Mouse (Mus musculus) megakaryocyte, embryonic 14.5 days (primary cell): ENCODE data around the gene Sptbn1. TPM values are rescaled to one million over a fixed set of nuclear protein-coding genes. Genes with fewer than 3 reads are reported as not detected.

ENCODE experiments used
- H3K27me3 ChIP-seq: replicated peaks from 2 replicates; pipeline ENCODE3; 2012; ENCODE audit warnings: inconsistent platforms
- H3K36me3 ChIP-seq: replicated peaks from 2 replicates; pipeline ENCODE3; 2012; ENCODE audit warnings: low read length, inconsistent platforms, mixed read lengths
- H3K4me1 ChIP-seq: 2 replicates; pipeline ENCODE4 v1.6.1; 2012; ENCODE audit warnings: inconsistent platforms
- H3K4me3 ChIP-seq: replicated peaks from 2 replicates; pipeline ENCODE3; 2012; ENCODE audit warnings: moderate library complexity, mild to moderate bottlenecking, inconsistent platforms
- H3K9me3 ChIP-seq: 2 replicates; pipeline ENCODE4 v1.6.1; 2012; ENCODE audit warnings: inconsistent platforms
- FLI1 ChIP-seq: IDR thresholded peaks from 2 replicates; pipeline ENCODE4 v1.6.1; 2012; ENCODE audit warnings: low read length, inconsistent platforms, mixed read lengths
- GATA1 ChIP-seq: IDR thresholded peaks from 3 replicates; pipeline ENCODE4 v1.6.1; 2012; ENCODE audit warnings: mixed read lengths, low read length, inconsistent platforms, borderline replicate concordance
- polyA plus RNA-seq: library from polyadenylated mRNA; stranded (reverse); fragments of >175 nt; gene quantifications from 2 replicates; pipeline ENCODE4 v1.2.3, GENCODE M21; 2012; ENCODE audit warnings: low replicate concordance; ENCODE audit not compliant: insufficient read depth

Gene Sptbn1
- polyA plus RNA-seq, 1 experiment = 10.8 TPM

DNA sequence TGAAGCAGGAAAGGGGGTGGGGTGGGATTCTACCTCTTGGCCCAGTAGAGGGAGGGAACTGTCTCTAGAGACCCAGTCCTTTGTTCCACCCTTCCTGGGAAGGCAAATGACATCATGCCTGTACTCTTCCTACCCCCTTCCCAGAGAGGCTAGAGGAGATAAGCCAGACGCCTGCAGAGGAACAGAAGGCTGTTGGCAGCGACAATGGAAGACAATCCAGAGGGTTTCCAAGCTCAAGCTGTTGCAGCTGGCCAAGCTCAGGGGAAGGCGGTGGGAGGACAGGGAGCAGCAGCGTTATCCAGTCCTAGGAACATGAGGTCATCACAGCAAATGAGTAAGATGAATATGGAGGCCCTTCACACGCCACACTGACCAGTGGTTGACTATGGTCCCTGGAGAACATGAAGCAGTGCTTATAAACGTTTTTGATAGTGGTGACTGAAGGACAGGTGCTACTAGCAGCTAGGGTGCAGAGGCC, 106.8 kb downstream of the Sptbn1 start:
- peak overlapping the region; percentile 66 for H3K4me3 ChIP-seq

DNA sequence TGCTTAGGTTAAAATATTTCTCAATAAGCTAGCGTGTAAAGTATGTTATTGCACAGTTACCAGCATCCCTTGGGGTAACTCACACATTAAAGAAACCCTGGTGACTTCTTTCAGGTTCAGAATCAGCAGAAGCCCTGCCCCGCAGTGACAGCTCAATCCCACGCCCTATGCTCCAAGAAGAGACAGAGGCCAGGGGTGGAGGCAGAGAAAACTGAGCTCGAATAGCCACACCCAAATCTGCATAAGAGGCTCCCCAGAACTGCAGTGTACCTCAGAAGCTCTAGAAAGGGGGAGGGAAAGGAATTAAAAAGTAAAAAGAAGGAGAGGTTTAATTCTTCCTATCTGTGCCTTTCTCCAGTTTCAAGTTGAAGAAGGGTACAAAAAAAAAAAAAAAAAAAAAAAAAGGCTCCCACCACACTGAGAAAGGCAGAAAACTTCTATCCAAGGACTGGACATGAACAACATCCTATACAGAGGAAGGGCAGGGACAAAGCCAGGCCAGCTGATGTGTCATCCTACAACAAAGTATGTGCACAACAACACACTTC, 107.3 kb downstream of the Sptbn1 start:
- peak overlapping the region; percentile 66 for H3K4me3 ChIP-seq
- H3K27me3 ChIP-seq = no peaks in the 10 kb centered on the region
- no peaks in the 10 kb centered on the region for H3K9me3 ChIP-seq
- peaks cover 89% of the 10 kb centered on the region for H3K4me1 ChIP-seq
- TF ChIP-seq FLI1 = no peak
- TF ChIP-seq GATA1 = no peak
- H3K36me3 ChIP-seq = peaks cover 83% of the 10 kb centered on the region

More for the DNA sequence above, 106.8 kb downstream of the Sptbn1 start:
- no peaks in the 10 kb centered on the region for H3K9me3 ChIP-seq
- H3K36me3 ChIP-seq = peaks cover 78% of the 10 kb centered on the region
- peaks cover 91% of the 10 kb centered on the region for H3K4me1 ChIP-seq
- no peaks in the 10 kb centered on the region for H3K27me3 ChIP-seq
- TF ChIP-seq FLI1 = no peak
- TF ChIP-seq GATA1 = no peak

GRCm38 (mm10) chr11:30159545-30160255, 108.3 kb downstream of the Sptbn1 start:
- peaks cover 84% of the 10 kb centered on the region for H3K4me1 ChIP-seq
- no peaks in the 10 kb centered on the region for H3K27me3 ChIP-seq
- no peak overlapping the region for H3K4me3 ChIP-seq
- TF ChIP-seq GATA1 (no peak), FLI1 (no peak)
- H3K9me3 ChIP-seq = no peaks in the 10 kb centered on the region
- H3K36me3 ChIP-seq = peaks cover 87% of the 10 kb centered on the region

DNA sequence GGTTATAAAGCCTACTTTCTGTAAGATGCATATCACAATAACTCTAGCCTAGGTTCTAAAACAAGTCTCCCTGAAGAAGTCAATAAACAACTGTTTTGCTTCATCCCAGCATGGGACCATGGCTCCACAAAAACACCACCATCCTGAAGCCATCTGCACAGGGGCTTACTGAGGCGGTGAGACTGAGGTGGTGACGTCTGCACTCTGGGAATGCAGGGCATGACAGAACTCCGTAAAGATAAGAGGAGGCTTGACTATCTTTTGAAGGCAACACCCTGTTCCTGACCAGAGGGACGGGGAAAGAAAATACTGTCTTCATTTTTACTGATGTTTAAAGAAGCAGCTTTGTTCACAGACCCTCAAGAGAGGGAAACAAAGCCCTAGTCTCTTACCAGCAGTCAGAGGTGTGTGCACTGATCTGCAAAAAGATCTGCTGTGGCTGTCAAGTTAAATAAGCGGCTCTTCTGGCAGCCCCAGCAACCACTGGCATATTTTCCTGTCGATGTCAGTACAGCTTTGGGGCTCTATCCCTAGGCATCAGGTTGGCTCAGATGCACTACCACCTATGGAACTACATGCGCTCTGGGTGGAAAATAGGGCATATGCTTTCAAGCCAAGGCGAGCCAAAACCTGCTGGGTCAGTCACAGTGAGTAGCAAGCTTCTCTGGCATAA, 109.8 kb downstream of the Sptbn1 start:
- H3K27me3 ChIP-seq = no peaks in the 10 kb centered on the region
- H3K4me1 ChIP-seq = peaks cover 75% of the 10 kb centered on the region
- H3K4me3 ChIP-seq = peak overlapping the region; percentile 65
- peaks cover 93% of the 10 kb centered on the region for H3K36me3 ChIP-seq
- H3K9me3 ChIP-seq = no peaks in the 10 kb centered on the region
- TF ChIP-seq GATA1 = no peak
- TF ChIP-seq FLI1 = no peak

GRCm38 (mm10) chr11:30155887-30156286, 112.1 kb downstream of the Sptbn1 start:
- no peaks in the 10 kb centered on the region for H3K27me3 ChIP-seq
- TF ChIP-seq GATA1 (no peak), FLI1 (no peak)
- H3K9me3 ChIP-seq = no peaks in the 10 kb centered on the region
- H3K36me3 ChIP-seq = peaks cover 93% of the 10 kb centered on the region
- no peak overlapping the region for H3K4me3 ChIP-seq
- peaks cover 59% of the 10 kb centered on the region for H3K4me1 ChIP-seq

DNA sequence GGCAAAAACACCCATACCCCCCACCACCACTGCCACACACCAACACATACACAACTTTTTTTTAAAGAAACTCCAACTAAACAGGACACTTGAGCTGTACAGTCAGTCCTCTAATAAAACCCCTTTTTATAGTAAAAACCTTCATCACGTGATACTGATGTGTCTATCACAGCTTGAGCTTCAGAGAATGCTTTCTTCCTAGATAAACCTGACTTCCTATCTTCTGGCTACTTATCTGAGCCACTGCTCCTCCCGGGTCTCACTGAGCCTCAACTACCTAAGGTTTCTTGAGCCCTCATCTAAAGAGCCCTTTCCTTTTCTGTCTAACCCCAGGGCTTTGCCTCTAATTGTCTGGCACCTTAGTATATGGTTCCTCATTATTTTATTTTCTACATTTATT, 113.0 kb downstream of the Sptbn1 start:
- peaks cover 95% of the 10 kb centered on the region for H3K36me3 ChIP-seq
- H3K27me3 ChIP-seq = no peaks in the 10 kb centered on the region
- no peaks in the 10 kb centered on the region for H3K9me3 ChIP-seq
- no peak overlapping the region for H3K4me3 ChIP-seq
- TF ChIP-seq FLI1 = no peak
- no peak for TF ChIP-seq GATA1
- H3K4me1 ChIP-seq = peaks cover 50% of the 10 kb centered on the region

- Histone ChIP-seq H3K36me3 (peaks cover 99% of the 10 kb centered on the region), H3K27me3 (no peaks in the 10 kb centered on the region), H3K4me1 (peaks cover 25% of the 10 kb centered on the region), H3K9me3 (no peaks in the 10 kb centered on the region), H3K4me3 (no peak overlapping the region)
- no peak for TF ChIP-seq FLI1
- no peak for TF ChIP-seq GATA1
Measured at GRCm38 (mm10) chr11:30148888-30149287, 119.1 kb downstream of the Sptbn1 start.

DNA sequence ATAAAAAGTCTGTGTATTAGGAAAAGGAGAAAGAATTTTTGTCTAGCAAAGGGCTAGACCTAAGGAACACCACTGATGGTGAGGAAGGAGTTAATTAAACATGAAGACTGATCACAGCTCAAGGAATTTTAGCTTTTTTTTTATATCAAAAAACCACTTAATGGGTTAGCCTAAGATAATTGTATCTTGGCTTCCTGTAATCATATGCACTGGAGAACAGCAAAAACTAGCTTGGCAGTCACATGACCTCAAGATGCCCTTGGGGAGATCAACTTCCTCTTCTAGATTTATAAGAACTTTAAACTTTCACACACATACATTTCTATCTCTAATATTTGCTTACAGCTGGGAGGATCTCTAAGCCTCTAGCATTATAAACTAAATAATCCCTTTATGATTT, 119.6 kb downstream of the Sptbn1 start:
- H3K9me3 ChIP-seq = no peaks in the 10 kb centered on the region
- peaks cover 99% of the 10 kb centered on the region for H3K36me3 ChIP-seq
- no peaks in the 10 kb centered on the region for H3K27me3 ChIP-seq
- H3K4me1 ChIP-seq = peaks cover 20% of the 10 kb centered on the region
- TF ChIP-seq GATA1 = no peak
- no peak for TF ChIP-seq FLI1
- H3K4me3 ChIP-seq = no peak overlapping the region

GRCm38 (mm10) chr11:30147882-30148281, 120.1 kb downstream of the Sptbn1 start:
- TF ChIP-seq GATA1 = no peak
- no peak for TF ChIP-seq FLI1
- no peak overlapping the region for H3K4me3 ChIP-seq
- peaks cover 17% of the 10 kb centered on the region for H3K4me1 ChIP-seq
- no peaks in the 10 kb centered on the region for H3K27me3 ChIP-seq
- H3K36me3 ChIP-seq = peaks cover 99% of the 10 kb centered on the region
- no peaks in the 10 kb centered on the region for H3K9me3 ChIP-seq

- TF ChIP-seq GATA1 = no peak
- no peak for TF ChIP-seq FLI1
- Histone ChIP-seq H3K9me3 (no peaks in the 10 kb centered on the region), H3K4me3 (no peak overlapping the region), H3K36me3 (peaks cover 100% of the 10 kb centered on the region), H3K4me1 (peaks cover 44% of the 10 kb centered on the region), H3K27me3 (no peaks in the 10 kb centered on the region)
Measured at GRCm38 (mm10) chr11:30143090-30143489, 124.9 kb downstream of the Sptbn1 start.
